Mouse (Mus musculus) thymus, postnatal 4 days (tissue): ENCODE results near the gene Dbn1.
"Not testable (repeated sequence)": the region's sequence is repeated elsewhere in the genome, so short reads cannot be mapped to it uniquely, and the experiment has no call there.

Source experiments
- DNase-seq: peaks from one replicate; pipeline ENCODE4 v3.0.0; 2021

The Dbn1 gene

DNA sequence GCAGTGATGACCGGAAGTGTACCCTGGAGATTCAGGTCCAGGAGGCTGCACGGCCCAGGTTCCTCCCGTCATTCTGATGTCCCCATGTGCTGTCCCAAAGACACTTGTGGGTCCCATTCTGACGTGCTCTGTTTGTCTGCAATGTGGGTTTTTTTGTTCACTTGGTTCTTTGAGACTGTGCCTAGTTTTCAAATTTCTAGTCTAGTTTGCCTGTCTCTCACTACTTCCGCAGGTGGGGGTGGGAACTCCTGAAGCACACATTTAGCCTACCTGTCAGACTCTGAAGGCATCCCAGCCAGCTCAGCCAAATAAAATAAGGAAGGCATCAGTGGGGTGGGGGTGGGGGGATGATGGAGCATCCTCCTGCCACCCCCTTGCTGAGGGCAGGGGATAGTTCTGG lies 39.8 kb downstream of the Dbn1 start:
- no peak for DNase-seq

- peak; percentile 73 for DNase-seq
These were observed 40.4 kb downstream of the Dbn1 start for GRCm38 (mm10) chr13:55447543-55447943.

DNA sequence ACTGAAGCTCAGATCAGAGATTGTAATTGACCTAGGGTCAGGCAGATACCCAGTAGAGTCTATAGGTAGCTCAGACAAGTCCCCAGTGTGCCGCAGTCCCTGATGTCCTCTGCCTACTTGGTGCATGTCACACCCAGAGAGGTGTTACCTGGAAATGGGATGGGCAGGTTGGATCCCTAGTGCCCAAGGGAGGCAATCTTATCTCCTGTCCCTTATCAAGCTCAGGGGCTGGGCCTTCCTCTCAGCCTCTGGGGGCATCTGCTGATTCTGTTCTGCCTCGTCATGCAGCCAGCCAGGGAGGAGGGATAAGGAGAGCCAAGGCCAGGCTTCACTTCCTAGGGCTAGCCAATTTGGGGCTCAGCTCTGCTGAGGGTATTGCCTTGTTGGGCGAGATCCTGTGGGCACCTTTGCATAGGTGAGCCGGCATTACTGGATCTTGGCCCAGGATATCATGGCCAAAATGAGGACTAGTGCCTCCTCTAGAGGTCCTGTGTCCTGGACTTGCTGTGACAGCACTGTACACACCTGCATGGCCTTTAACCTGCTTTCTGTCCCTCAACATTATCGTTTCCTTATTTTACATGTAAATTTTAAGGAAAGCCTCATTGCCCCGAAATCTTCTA lies 41.3 kb downstream of the Dbn1 start:
- peak; percentile 36 for DNase-seq

DNA sequence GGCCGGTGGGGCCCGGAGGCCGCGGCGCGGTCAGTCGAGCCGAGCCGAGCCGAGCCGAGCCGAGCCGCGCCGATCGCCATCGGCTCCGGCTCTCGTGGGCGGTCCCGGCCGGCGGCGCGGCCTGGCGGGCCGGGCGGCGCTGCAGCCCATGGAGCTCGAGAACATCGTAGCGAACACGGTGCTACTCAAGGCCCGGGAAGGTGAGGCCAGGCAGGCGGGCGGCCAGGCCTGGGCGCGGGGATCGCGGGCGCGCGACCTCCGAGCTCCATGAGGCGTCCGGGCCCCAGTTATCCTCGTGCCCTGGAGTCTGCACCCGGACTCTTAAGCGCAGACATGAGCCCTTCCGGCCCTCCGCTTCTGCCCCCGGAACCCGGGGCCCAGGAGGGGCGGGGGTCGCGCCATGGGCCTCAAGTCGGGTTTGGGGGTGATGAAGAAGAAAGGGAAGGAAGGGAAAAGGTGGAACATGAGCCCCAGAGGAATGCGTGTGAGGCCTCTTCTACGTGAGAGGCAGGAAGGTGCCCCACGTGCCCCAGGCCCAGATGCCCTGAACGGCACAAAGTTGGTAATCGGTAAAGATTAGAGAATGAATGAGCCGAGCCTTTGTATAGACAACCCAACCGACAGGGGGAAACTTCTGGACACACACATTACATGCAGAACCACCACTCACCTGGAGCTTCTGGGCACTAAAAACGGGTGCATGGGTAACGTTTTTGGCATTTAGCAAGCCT lies 42.4 kb downstream of the Dbn1 start:
- DNase-seq = peak; percentile 70

GRCm38 (mm10) chr13:55444937-55445315 lies 43.0 kb downstream of the Dbn1 start, which contains the start of gene Grk6:
Gene Grk6, plus strand, starts transcription at chr13:55445072.
- DNase-seq = peak; percentile 99

DNA sequence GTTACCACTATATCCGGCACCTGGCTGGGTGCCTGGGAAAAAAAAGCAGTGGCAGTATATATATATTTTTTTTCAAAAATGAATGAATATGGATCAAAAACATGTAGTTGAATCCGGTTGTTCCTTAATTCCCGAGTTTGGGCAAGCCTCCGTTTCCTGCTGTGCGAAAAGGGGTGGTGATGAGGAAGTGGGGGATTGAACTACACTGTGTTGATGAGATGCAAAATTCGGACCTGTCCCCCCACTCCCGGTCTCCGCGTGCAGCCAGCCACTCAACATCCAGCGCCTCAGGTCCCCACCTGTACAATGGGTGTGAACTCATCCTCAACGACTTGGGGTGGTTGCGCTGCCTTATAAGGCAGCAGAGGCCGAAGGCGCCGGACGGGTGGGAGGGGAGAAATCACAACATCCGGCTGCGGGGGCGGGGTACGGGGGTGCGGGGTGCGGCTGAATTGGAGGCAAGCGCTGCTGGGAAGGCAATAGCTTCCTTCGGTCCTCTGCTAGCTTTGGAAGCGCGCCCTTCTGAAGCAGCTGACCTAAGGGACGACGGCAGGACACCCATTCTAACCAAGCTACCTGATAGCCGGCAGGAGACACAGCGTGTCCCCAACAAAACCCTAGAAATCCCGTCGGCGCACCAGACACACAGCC lies 43.5 kb downstream of the Dbn1 start:
- DNase-seq = peak; percentile 89

DNA sequence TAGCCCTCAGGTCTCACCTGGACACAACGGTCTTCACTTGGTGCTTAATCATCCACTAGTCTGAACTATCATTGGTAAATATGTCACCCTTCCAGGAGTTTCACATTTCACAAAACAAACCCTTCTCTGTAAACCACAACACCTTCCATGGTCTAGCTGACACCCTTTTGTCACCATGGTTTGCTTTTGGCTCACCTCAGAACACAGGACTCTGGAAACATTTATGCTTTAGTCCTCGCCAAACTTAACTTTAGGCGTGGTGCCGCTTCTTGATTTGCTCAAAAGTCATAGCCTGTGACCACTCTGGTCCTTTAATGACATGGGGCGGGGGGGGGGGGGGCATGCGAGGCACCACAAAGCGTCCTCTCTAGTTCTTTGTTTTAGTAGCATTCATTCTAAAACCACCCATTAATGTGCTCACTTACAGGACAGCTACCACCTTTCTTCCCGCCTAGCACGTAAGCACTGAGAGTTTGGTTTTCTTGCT lies 44.1 kb downstream of the Dbn1 start:
- peak; percentile 30 for DNase-seq

DNA sequence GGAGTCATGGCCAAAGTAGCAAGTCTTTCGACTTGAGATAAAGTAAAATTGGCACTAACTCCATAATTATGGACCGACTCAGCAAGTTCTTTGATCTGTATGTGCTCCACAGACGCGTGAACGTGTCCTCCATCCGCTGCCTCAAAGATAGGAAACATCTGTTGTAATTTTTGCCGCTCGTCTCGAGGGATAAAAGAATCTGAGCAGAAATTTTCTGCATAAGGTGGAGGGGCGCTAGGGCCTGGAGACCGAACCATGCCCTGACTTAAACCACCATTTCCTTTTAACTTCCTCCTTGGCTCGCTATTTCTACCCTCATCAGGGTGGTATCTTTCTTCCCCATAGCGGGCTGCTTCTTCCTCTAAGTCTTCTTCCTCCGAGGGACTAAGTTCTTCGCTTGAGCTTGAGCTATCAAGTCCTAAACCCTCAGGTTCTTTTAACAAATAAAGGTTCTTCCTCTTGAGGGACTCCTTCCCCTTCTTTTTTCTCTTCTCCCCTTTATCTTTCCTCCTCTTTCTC lies 50.7 kb downstream of the Dbn1 start:
- not testable (repeated sequence) for DNase-seq

- peak; percentile 52 for DNase-seq
These were observed 55.8 kb downstream of the Dbn1 start for GRCm38 (mm10) chr13:55431889-55432685.

GRCm38 (mm10) chr13:55430566-55430965 lies 57.3 kb downstream of the Dbn1 start:
- DNase-seq = no peak

DNA sequence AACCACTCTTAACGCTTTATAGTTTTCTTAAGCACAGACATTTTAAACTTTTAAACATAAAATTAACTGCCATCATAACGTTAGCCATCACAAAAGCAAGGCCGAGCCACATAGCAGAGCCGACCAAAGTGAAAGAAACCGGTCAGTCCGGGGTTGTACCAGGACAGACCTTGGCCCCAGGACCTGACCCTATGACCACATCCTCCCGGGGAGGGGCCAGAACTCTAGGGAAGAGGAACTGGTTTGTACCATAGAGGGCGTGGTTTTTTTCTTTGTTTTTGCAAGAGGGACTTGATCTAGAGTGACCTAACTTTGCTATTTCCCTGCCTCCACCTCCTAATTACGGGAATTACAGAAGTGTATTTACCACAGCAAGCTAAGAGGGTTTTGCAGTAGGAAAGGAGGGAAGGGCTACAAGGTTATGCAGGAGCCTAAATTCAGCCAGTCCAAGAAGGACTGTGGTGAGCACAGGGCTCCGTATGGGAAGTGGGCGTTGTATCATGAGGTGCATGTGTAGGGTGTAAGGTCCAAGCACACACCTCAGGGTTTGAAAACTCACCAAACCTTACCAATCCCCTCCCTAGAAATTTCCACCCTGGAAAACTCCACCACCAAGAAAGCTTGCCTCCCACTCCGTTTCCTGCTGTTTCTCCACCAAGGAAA lies 58.6 kb downstream of the Dbn1 start:
- no peak for DNase-seq

GRCm38 (mm10) chr13:55426613-55427012 lies 61.3 kb downstream of the Dbn1 start, which contains the start of gene F12:
Gene F12, minus strand, starts transcription at chr13:55426793.
- no peak for DNase-seq
